Mouse (Mus musculus): ENCODE measurements around the gene Golph3l. TPM values are rescaled to one million over a fixed set of nuclear protein-coding genes. Genes with fewer than 3 reads are reported as not detected.
"Not testable (repeated sequence)": the region's sequence is repeated elsewhere in the genome, so short reads cannot be mapped to it uniquely, and the experiment has no call there.

Gene Golph3l
- polyA plus RNA-seq, 1 experiment from 2014 or later = 34.4 TPM

- no peaks in the 10 kb centered on the region for H3K9me3 ChIP-seq (replicated peaks; ENCODE audit: low read length)
- H3K4me2 ChIP-seq (ENCODE audit: low read length) = no peak overlapping the region
- H3K9ac ChIP-seq (ENCODE audit: low read depth, low read length) = no peak overlapping the region
- no peak for ATAC-seq (replicated peaks; ENCODE audit: low FRiP score, low read depth)
- H3K27ac ChIP-seq = no peak overlapping the region
- no peak overlapping the region for H3K4me3 ChIP-seq (replicated peaks; ENCODE audit: low read depth, low read length)
- DNase-seq (ENCODE audit: low spot score) = no peak
- H3K27me3 ChIP-seq (ENCODE audit: insufficient read depth, low read length) = no peaks in the 10 kb centered on the region
- H3K4me1 ChIP-seq (replicated peaks; ENCODE audit: insufficient read depth, low read length) = no peaks in the 10 kb centered on the region
- TF ChIP-seq CTCF (IDR thresholded peaks at IDR 0.05; ENCODE audit: low read depth) = no peak
- H3K36me3 ChIP-seq (ENCODE audit: insufficient read depth, low read length) = peaks cover 12% of the 10 kb centered on the region; the same call in 1 of the 2 replicates
These were observed 10.0 kb downstream of the Golph3l start for GRCm38 (mm10) chr3:95598734-95599133.

- WGBS = 55% methylated on average over 3 of the region's 3 CpGs
- TF ChIP-seq CTCF (IDR thresholded peaks at IDR 0.05; ENCODE audit: low read depth) = no peak
- H3K27me3 ChIP-seq (ENCODE audit: insufficient read depth, low read length) = no peaks in the 10 kb centered on the region
- H3K36me3 ChIP-seq (ENCODE audit: insufficient read depth, low read length) = peaks cover 8% of the 10 kb centered on the region; the same call in 1 of the 2 replicates
- DNase-seq (ENCODE audit: low spot score) (no peak), ATAC-seq (replicated peaks; ENCODE audit: low FRiP score, low read depth) (no peak)
- no peak overlapping the region for H3K27ac ChIP-seq
- H3K4me3 ChIP-seq (replicated peaks; ENCODE audit: low read depth, low read length) = no peak overlapping the region
- no peak overlapping the region for H3K4me2 ChIP-seq (ENCODE audit: low read length)
- H3K9me3 ChIP-seq (replicated peaks; ENCODE audit: low read length) = no peaks in the 10 kb centered on the region
- no peak overlapping the region for H3K9ac ChIP-seq (ENCODE audit: low read depth, low read length)
- no peaks in the 10 kb centered on the region for H3K4me1 ChIP-seq (replicated peaks; ENCODE audit: insufficient read depth, low read length)
These were observed 12.6 kb downstream of the Golph3l start for GRCm38 (mm10) chr3:95601287-95601686.

DNA sequence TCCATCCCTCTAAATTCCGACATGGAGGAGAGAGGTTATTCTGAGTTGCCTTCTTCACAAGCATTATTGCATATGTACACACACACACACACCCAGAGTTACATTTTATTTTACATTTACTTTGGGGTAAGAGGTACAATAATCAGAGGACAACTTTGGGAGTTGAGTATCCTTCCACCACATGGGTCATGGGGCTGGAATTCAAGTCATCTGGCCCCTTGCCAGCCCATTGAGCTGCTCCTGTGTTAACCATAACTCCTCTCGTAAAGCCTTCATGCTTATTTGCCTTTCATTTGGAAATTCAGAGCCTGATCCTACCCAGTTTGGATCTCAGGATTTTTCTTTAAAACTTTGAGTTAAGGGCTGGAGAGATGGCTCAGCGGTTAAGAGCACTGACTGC, 17.4 kb downstream of the Golph3l start:
- 79% methylated on average over 3 of the region's 3 CpGs for WGBS
- Histone ChIP-seq H3K4me2 (ENCODE audit: low read length) (no peak overlapping the region), H3K4me1 (replicated peaks; ENCODE audit: insufficient read depth, low read length) (no peaks in the 10 kb centered on the region), H3K27me3 (ENCODE audit: insufficient read depth, low read length) (no peaks in the 10 kb centered on the region), H3K36me3 (ENCODE audit: insufficient read depth, low read length) (peaks cover 26% of the 10 kb centered on the region), H3K9ac (ENCODE audit: low read depth, low read length) (no peak overlapping the region), H3K27ac (no peak overlapping the region), H3K9me3 (replicated peaks; ENCODE audit: low read length) (no peaks in the 10 kb centered on the region), H3K4me3 (replicated peaks; ENCODE audit: low read depth, low read length) (no peak overlapping the region)
- ATAC-seq (replicated peaks; ENCODE audit: low FRiP score, low read depth) (no peak), DNase-seq (ENCODE audit: low spot score) (peak; percentile 27)
- TF ChIP-seq CTCF (IDR thresholded peaks at IDR 0.05; ENCODE audit: low read depth) = no peak

GRCm38 (mm10) chr3:95609195-95609594, 20.5 kb downstream of the Golph3l start:
- H3K9me3 ChIP-seq (replicated peaks; ENCODE audit: low read length) = no peaks in the 10 kb centered on the region
- H3K36me3 ChIP-seq (ENCODE audit: insufficient read depth, low read length) = peaks cover 24% of the 10 kb centered on the region
- ATAC-seq (replicated peaks; ENCODE audit: low FRiP score, low read depth) (no peak), DNase-seq (ENCODE audit: low spot score) (no peak)
- H3K4me2 ChIP-seq (ENCODE audit: low read length) = no peak overlapping the region
- WGBS = 77% methylated on average over 3 of the region's 3 CpGs
- no peaks in the 10 kb centered on the region for H3K4me1 ChIP-seq (replicated peaks; ENCODE audit: insufficient read depth, low read length)
- no peak overlapping the region for H3K4me3 ChIP-seq (replicated peaks; ENCODE audit: low read depth, low read length)
- TF ChIP-seq CTCF (IDR thresholded peaks at IDR 0.05; ENCODE audit: low read depth) = no peak
- H3K27ac ChIP-seq = no peak overlapping the region
- H3K9ac ChIP-seq (ENCODE audit: low read depth, low read length) = no peak overlapping the region
- no peaks in the 10 kb centered on the region for H3K27me3 ChIP-seq (ENCODE audit: insufficient read depth, low read length)

- WGBS = 94% methylated on average over 1 of the region's 1 CpGs
- H3K4me3 ChIP-seq (replicated peaks; ENCODE audit: low read depth, low read length) = no peak overlapping the region
- no peaks in the 10 kb centered on the region for H3K27me3 ChIP-seq (ENCODE audit: insufficient read depth, low read length)
- no peak overlapping the region for H3K4me2 ChIP-seq (ENCODE audit: low read length)
- TF ChIP-seq CTCF (IDR thresholded peaks at IDR 0.05; ENCODE audit: low read depth) = no peak
- peaks cover 19% of the 10 kb centered on the region for H3K36me3 ChIP-seq (ENCODE audit: insufficient read depth, low read length)
- ATAC-seq (replicated peaks; ENCODE audit: low FRiP score, low read depth) (no peak), DNase-seq (ENCODE audit: low spot score) (no peak)
- H3K9ac ChIP-seq (ENCODE audit: low read depth, low read length) = no peak overlapping the region
- no peaks in the 10 kb centered on the region for H3K9me3 ChIP-seq (replicated peaks; ENCODE audit: low read length)
- H3K27ac ChIP-seq = no peak overlapping the region
- no peaks in the 10 kb centered on the region for H3K4me1 ChIP-seq (replicated peaks; ENCODE audit: insufficient read depth, low read length)
These were observed 25.3 kb downstream of the Golph3l start for GRCm38 (mm10) chr3:95613996-95614395.

DNA sequence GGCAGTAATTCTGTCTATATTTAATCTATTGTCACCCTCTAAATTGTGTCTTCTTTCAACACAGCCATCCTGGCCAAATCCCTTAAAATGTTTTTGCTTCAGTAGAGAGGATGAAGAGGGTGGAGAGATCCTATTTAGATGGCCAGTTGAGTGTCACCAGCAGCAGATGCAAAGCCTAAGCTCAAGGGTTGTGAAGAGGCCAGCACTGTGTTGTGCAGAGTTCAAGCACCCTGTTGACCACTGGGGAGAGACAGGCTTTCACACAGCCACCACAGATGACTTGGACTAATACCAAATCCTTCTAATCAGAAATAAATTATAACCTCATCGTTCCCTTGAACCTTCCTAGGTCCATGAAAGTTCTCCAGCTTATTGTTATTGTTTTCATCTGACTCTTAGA, 29.8 kb downstream of the Golph3l start:
- TF ChIP-seq CTCF (IDR thresholded peaks at IDR 0.05; ENCODE audit: low read depth) = no peak
- 63% methylated on average over 1 of the region's 1 CpGs for WGBS

GRCm38 (mm10) chr3:95621241-95621640, 32.5 kb downstream of the Golph3l start:
- H3K4me2 ChIP-seq (ENCODE audit: low read length) = no peak overlapping the region
- no peak for TF ChIP-seq CTCF (IDR thresholded peaks at IDR 0.05; ENCODE audit: low read depth)
- H3K4me1 ChIP-seq (replicated peaks; ENCODE audit: insufficient read depth, low read length) = peaks cover 5% of the 10 kb centered on the region
- WGBS = 81% methylated on average over 1 of the region's 1 CpGs
- no peaks in the 10 kb centered on the region for H3K27me3 ChIP-seq (ENCODE audit: insufficient read depth, low read length)
- H3K9ac ChIP-seq (ENCODE audit: low read depth, low read length) = no peak overlapping the region
- ATAC-seq (replicated peaks; ENCODE audit: low FRiP score, low read depth) (no peak), DNase-seq (ENCODE audit: low spot score) (no peak)
- no peak overlapping the region for H3K27ac ChIP-seq
- H3K9me3 ChIP-seq (replicated peaks; ENCODE audit: low read length) = no peaks in the 10 kb centered on the region
- H3K36me3 ChIP-seq (ENCODE audit: insufficient read depth, low read length) = peaks cover 13% of the 10 kb centered on the region
- no peak overlapping the region for H3K4me3 ChIP-seq (replicated peaks; ENCODE audit: low read depth, low read length)

More for the DNA sequence above, 29.8 kb downstream of the Golph3l start:
- Histone ChIP-seq H3K27me3 (ENCODE audit: insufficient read depth, low read length) (no peaks in the 10 kb centered on the region), H3K4me3 (replicated peaks; ENCODE audit: low read depth, low read length) (no peak overlapping the region), H3K9me3 (replicated peaks; ENCODE audit: low read length) (no peaks in the 10 kb centered on the region), H3K9ac (ENCODE audit: low read depth, low read length) (no peak overlapping the region), H3K4me1 (replicated peaks; ENCODE audit: insufficient read depth, low read length) (no peaks in the 10 kb centered on the region), H3K4me2 (ENCODE audit: low read length) (no peak overlapping the region), H3K36me3 (ENCODE audit: insufficient read depth, low read length) (peaks cover 13% of the 10 kb centered on the region), H3K27ac (no peak overlapping the region)
- ATAC-seq (replicated peaks; ENCODE audit: low FRiP score, low read depth) (no peak), DNase-seq (ENCODE audit: low spot score) (no peak)

- WGBS = 97% methylated on average over 20 of the region's 20 CpGs
- not testable (repeated sequence) for H3K36me3 ChIP-seq (ENCODE audit: insufficient read depth, low read length); ATAC-seq (replicated peaks; ENCODE audit: low FRiP score, low read depth); H3K9me3 ChIP-seq (replicated peaks; ENCODE audit: low read length); H3K4me3 ChIP-seq (replicated peaks; ENCODE audit: low read depth, low read length); H3K4me1 ChIP-seq (replicated peaks; ENCODE audit: insufficient read depth, low read length); H3K9ac ChIP-seq (ENCODE audit: low read depth, low read length); H3K27ac ChIP-seq; H3K27me3 ChIP-seq (ENCODE audit: insufficient read depth, low read length); H3K4me2 ChIP-seq (ENCODE audit: low read length); DNase-seq (ENCODE audit: low spot score)
These were observed 33.7 kb downstream of the Golph3l start for GRCm38 (mm10) chr3:95622421-95622820.
